Mouse (Mus musculus) left cerebral cortex, adult 2 months (tissue): ENCODE measurements around the gene Sorcs3. TPM values are rescaled to one million over a fixed set of nuclear protein-coding genes. Genes with fewer than 3 reads are reported as not detected.

Experiments used
- DNase-seq, 2 experiments: peaks; one replicate each; pipeline ENCODE4 v3.0.0; 2021 to 2022; ENCODE audit warnings: low spot score in 2 of 2, mixed read lengths in 1 of 2; ENCODE audit errors: extremely low spot score in 1 of 2
- H3K27ac ChIP-seq: fragments of 200-600 bp; 2 replicates; pipeline ENCODE4 v1.8.1; 2022
- H3K4me3 ChIP-seq: fragments of 200-600 bp; 2 replicates; pipeline ENCODE4 v1.8.1; 2022
- CTCF ChIP-seq: fragments of 200-600 bp; IDR thresholded peaks from 2 replicates; pipeline ENCODE4 v1.8.1; 2022; ENCODE audit warnings: antibody characterized with exemption, mild to moderate bottlenecking, moderate library complexity
- intact Hi-C: fragments of 180-260 bp; cut with DNase I; formaldehyde crosslinking; loops from one replicate; pipeline ENCODE4 v1.15.1; 2025
- long read RNA-seq, 2 experiments: library from polyadenylated mRNA; stranded (forward); transcript quantifications; one replicate each; pipeline ENCODE4 v2.0.0; 2021; ENCODE audit warnings: borderline mapping rate in 2 of 2
- total RNA-seq, 2 experiments: library from RNA; stranded (reverse); gene quantifications; 2 replicates each; pipeline ENCODE4 v1.2.3; 2021

The Sorcs3 gene
- total RNA-seq: 10 to 100 TPM; 38.8 to 51.0 TPM
- long read RNA-seq, experiment 1, full-length matches to known transcripts: 30 of 51 reads
- long read RNA-seq, experiment 1, partial matches to known transcripts: 11 of 51 reads
- long read RNA-seq, experiment 1, other reads (novel, unspliced or antisense): 10 of 51 reads
- long read RNA-seq, experiment 2, full-length matches to known transcripts: 22 of 27 reads
- long read RNA-seq, experiment 2, partial matches to known transcripts: 4 of 27 reads
- long read RNA-seq, experiment 2, other reads (novel, unspliced or antisense): 1 of 27 reads

DNA sequence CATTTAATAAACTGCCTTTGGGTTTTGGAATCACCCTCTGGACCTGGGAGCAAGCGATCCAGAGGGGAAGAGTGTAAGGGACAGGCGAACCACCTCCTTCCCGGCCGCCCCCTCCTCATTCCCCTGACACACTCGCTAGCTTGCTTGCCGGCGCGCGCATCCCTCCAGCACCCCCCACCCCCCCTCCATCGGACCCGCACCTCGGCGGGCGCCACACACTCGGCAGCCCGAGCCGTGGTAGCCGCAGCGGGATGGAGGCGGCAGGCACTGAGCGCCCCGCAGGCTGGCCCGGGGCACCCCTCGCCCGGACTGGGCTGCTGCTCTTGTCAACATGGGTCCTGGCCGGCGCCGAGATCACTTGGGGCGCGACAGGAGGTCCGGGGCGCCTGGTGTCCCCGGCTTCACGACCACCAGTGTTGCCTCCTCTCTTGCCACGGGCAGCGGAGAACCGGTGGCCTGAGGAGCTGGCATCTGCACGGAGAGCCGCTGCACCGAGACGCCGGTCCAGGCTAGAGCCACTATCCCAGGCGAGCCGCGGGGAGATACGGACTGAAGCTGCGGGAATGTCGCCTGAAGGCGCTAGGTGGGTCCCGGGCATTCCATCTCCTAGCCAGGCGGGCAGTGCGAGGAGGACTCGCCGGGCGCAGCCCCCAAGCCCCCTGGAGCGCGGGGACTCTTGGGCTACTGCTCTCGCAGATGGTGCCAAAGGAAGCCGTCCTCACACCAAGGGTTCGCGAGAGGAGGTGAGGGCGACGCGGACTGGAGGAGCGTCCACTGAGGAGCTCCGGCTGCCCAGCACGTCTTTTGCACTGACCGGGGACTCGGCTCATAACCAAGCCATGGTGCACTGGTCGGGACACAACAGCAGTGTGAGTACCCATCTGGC is at the start of gene Sorcs3:
Sorcs3 (plus strand) TSS at position 97 of the 886 bp plus-strand sequence.
- peak within 1 kb of the TSS; percentile 88 for H3K27ac ChIP-seq

DNA sequence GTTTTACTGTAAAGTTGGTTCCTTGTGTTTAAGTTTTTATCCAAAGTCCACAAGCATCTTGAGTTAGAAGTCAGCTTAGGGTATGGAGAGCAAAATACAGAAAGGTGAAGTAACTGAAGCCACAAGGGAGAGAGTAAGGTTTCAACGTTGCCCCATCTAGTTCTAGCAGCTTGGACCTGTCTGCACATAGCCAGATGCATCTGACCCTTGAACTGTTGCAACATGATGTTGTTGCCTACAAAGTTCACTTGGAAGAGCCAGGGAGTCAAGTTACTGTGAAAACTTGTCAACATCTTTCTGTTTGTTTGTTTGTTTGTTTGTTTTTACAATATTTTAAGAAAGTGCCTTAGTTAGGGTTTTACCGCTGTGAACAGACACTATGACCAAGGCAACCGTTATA is 40.5 kb upstream of the Sorcs3 start:
- H3K4me3 ChIP-seq: no peak overlapping the region
- intact Hi-C loops: no loop called here
- DNase-seq: no peak
- no peak for TF ChIP-seq CTCF
- no peak overlapping the region for H3K27ac ChIP-seq

More for the DNA sequence above, at the start of gene Sorcs3:
- peak; percentile 39 to 47 for DNase-seq
- peak within 1 kb of the TSS; percentile 65 for H3K4me3 ChIP-seq
- intact Hi-C loops: loop anchor here (2.0 to 10.0 kb wide), 8 partner anchors 55 to 1529 kb away; no protein-coding TSS in a partner anchor
- no peak for TF ChIP-seq CTCF

DNA sequence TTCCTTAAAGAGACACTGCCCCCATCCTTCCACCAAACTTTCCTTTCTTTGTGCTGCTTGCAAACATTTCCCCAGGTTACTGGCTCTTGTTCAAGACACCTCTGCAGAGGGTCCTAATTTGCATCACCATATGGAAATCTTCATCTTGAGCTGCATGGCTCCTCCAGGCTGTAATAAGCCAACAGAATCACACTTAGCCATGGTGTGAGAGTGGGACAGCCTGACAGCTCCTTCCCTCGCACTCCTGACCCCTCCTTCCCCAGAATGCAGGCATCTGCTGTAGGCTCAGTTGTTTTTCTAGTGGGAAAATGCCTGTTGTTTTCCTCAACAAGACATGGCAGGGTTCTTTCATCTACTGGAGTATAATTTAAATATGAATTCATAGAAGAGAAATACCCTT is 38.7 kb upstream of the Sorcs3 start:
- intact Hi-C loops: loop anchor here (1.0 kb wide), 1 partner anchor 70 kb away; no protein-coding TSS in a partner anchor
- H3K4me3 ChIP-seq: no peak overlapping the region
- no peak for TF ChIP-seq CTCF
- no peak overlapping the region for H3K27ac ChIP-seq
- peak in 1 of 2 experiments; percentile 20 for DNase-seq

DNA sequence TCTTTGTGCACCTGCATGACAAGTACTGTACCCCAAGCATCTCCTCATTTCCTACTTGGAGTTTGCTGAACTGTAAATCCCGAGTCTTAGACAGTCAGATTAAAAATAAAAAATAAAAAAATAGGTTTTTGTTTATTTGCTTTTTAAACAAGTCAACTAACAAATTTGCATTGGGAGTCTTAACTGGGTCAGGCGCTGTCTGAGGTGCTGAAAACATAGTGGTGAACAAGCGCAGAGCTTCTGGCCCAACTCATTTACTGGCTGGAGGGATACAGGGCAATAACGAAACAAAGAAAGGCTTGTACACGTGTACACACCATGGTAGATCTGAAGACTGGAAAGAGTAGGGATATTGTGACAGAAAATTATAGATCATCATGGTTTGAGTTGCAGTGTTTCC is 37.5 kb upstream of the Sorcs3 start:
- H3K4me3 ChIP-seq: no peak overlapping the region
- TF ChIP-seq CTCF: no peak
- H3K27ac ChIP-seq: no peak overlapping the region
- intact Hi-C loops: no loop called here
- no peak for DNase-seq

DNA sequence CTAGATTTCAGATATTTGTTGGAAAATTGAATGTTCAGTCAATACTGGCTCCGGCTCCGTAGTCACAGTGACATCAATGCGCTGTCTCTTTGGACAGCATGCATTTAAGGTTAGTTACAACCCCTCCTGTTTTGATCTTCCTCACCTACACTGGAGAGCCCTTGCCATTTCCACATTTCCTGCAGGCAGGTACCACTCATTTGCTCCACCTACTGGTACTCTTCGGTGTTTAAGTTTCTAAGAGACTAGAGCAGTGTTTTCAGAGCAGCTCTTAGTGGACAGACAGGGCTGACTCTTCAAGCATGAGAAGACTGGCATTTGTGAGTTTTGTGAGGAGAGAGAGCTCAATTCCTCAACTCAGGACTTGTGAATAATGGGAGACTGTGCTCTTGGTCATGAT is 31.1 kb upstream of the Sorcs3 start:
- Histone ChIP-seq H3K27ac (no peak overlapping the region), H3K4me3 (no peak overlapping the region)
- DNase-seq: no peak
- peak; percentile 41 for TF ChIP-seq CTCF
- intact Hi-C loops: loop anchor here (10.0 kb wide), 1 partner anchor 190 kb away; no protein-coding TSS in a partner anchor

DNA sequence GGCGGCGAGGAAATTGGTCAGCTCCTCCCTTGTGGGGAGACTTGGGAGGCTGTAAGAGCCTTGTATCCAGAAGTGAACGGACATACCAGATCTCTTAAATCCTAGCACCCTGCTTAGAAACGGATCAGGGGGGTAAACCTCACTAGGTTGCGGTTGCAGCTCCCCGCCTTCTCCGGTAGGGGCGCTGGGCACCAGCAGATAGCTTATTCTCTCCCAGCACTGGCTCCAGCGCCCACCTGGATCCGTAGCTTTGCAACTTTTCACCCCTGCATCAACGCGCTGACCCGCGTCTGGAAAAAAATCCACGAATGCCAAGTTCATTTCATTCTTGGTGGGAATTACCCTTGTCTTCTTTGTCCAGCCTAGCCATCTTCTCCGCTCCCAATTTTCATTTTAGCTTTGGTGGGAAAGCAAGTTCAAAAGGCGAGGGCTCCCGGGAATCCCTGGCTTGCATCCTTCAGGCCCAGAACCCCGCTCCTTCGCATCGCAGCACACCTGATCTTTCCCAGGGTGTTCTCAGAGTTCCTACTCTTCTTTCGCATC is 1.8 kb upstream of the Sorcs3 start:
- H3K27ac ChIP-seq: peak overlapping the region; percentile 88; the same call in 1 of the 2 replicates
- H3K4me3 ChIP-seq: peak overlapping the region; percentile 65
- peak; percentile 79 to 89 for DNase-seq
- intact Hi-C loops: loop anchor here (1.0 to 10.0 kb wide), 6 partner anchors 187 to 1531 kb away; no protein-coding TSS in a partner anchor
- TF ChIP-seq CTCF: peak; percentile 89

DNA sequence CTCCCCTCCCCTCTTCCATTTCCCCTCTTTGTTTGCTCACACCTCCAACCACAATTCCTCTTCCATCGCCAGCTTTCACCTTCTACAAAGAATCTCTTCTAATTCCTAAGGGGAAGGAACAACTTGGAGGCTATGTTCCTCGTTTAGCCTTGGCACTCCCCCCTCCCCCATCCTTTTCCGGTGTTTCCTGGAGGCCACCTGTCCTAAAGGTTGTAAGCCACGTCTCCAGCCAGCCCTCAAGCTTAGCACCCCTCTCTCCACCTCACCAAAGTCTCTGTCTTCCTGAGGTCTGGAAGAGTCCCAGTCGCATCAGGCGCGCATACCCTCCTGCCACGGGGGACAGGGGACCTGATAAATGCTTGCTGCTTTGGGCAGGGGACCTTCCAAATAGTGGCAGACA is 1.3 kb upstream of the Sorcs3 start:
- H3K27ac ChIP-seq: peak overlapping the region; percentile 88
- no peak for TF ChIP-seq CTCF
- H3K4me3 ChIP-seq: peak overlapping the region; percentile 65
- intact Hi-C loops: loop anchor here (1.0 to 10.0 kb wide), 6 partner anchors 187 to 1530 kb away; no protein-coding TSS in a partner anchor
- peak in 1 of 2 experiments; percentile 17 for DNase-seq

DNA sequence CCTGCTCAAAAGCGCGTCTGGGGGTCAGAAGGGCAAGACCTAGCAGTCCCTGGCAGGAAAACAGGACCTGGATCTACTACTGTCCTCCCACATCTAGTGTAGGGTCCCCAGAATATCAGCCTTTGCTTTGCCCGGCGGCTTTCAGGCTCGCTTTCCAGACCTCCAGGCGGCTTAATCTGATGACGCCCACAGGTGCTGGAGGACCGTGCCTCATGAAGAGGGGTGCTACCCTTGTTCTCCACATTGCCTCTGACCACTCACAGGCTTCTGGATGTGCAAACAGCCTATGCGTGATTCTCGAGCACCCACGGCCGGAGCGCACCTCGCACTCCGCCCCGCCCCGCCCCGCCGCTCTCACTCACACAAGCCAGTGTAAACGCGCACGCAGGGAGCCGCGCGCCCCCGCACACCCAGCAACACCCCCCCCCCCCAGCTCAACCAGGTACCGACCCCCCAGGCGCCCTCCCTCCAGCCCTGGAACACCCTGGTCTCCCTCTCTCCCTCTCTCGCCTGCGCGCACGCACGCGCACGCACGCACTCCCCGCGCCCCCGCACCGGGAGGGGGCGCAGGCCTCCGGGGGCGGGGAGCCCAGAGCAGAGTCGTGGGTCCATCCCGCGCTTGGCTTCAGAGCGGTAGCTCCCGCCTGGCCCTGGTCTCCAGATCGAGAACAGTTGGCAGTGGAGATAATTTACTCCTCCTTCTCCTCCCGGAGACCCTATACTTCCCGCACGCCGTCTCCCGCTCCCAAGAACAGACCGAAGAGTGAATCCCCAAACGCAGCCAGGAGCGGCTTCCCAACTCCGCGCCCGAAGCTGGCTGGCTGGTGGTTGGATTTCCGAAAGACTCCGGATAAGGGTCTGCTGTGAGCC is 698 bp upstream of the Sorcs3 start:
- intact Hi-C loops: loop anchor here (1.0 to 10.0 kb wide), 7 partner anchors 162 to 1530 kb away; no protein-coding TSS in a partner anchor
- peak; percentile 60 to 63 for DNase-seq
- Histone ChIP-seq H3K4me3 (peak overlapping the region; percentile 65), H3K27ac (peak overlapping the region; percentile 88)
- no peak; the same call in 1 of the 2 replicates for TF ChIP-seq CTCF

DNA sequence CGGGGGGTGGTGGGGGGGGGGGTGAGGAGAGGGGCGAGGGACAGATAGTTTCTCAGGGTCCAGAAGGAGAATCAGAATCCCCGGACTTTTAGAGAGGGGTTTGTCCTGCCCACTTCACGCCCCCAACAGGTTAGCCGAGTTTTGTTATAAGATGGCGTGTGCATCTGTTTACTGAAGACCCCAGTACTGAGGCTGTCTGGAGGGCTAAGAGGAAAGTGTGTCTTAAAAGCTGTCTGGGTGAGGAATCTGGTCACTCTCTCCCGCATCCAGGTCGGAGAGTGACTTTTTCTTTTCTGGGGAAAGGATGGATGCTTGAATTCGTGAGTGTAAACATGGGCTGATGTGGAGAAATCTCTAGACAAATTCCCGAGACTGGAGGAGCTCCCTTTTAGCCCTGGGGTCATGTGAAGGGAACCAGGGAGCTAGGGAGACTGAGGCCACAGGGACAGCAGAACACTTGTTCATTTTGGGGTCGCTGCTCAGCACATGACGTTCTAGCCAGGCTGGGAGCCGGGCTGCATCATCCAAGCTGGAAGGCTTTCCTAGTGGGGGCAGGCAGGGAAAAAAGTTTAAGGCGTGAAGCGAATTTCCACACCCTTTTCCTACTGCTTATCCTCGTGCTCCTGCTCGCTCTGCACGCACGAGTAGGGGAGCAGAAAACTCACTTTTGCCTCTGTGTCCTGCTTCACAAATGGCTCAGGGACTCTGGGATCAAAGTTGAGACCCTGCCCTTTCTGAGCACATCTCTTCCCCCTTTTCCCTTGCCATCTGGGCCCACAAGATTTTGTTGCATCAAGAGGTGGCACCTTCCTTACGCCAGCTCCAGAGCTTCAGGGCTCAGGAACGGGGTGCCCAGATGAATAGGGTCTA is 1.3 kb downstream of the Sorcs3 start:
- peak overlapping the region; percentile 65 for H3K4me3 ChIP-seq
- TF ChIP-seq CTCF: no peak
- peak; percentile 19 to 32 for DNase-seq
- H3K27ac ChIP-seq: peak overlapping the region; percentile 50
- intact Hi-C loops: loop anchor here (2.0 to 10.0 kb wide), 7 partner anchors 54 to 1528 kb away; no protein-coding TSS in a partner anchor
